Mouse (Mus musculus) cerebellum, adult (tissue): ENCODE results near the gene Myo3b.

Experiments
- ATAC-seq: cut with Nextera tagmentation; 2 replicates; pipeline ENCODE4 v1.9.2; 2017; ENCODE audit warnings: mild to moderate bottlenecking, moderate library complexity, mixed read lengths; ENCODE audit not compliant: insufficient number of reproducible peaks, low FRiP score, low TSS enrichment

The Myo3b gene

DNA sequence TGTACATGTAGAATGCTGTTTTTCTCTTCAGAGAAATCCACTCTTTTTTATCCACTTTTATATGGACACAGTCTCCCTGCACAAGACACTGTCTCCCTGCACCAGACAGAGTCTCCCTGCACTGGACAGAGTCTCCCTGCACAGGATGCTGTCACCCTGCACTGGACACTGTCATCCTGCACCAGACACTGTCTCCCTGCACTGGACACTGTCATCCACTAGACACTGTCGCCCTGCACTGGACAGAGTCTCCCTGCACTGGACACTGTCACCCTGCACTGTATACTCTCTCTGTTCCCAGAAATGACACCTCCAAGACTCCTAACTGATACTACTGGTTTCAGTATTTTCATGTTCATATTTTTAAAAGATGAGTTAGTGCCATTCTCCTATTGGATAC, 375.5 kb downstream of the Myo3b start:
- ATAC-seq = no peak

DNA sequence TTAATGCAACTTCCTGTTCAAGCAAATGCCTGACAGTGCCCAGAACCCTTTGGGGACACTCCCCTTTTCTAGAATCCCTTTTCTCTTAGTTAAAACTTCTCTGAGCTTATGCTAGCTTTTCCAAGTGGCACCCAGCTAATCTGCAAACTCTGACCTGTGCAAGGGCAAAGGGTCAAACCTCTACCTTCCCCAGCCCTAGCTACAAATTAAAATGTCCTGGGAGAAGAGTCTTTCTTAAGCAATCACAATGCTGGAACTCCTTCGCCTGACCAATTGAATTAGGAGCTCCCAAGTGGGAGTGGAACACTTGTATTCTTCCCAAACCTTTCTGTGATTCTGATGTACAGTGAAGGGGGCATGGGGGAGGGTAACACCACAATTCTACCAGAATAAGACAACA, 376.6 kb downstream of the Myo3b start:
- no peak for ATAC-seq

DNA sequence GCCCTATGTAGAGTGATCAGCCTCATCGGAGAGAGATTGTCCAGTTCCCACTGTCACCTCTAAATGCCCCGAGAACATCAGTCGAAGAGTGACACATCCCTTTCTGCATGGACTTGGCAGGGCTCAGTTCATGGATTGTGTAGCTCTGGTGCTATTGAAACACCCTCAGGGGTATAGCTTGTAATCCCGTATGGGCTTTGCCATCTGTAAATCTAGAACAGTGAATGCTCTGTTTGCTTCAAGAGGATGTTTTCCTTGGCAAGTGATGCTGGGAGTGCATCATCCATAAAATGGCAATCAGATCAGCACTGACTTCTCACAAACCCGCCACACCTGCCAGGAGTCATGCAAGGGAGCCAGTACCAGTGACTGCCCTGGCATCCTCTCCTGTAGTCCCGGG, 380.4 kb downstream of the Myo3b start:
- no peak for ATAC-seq

DNA sequence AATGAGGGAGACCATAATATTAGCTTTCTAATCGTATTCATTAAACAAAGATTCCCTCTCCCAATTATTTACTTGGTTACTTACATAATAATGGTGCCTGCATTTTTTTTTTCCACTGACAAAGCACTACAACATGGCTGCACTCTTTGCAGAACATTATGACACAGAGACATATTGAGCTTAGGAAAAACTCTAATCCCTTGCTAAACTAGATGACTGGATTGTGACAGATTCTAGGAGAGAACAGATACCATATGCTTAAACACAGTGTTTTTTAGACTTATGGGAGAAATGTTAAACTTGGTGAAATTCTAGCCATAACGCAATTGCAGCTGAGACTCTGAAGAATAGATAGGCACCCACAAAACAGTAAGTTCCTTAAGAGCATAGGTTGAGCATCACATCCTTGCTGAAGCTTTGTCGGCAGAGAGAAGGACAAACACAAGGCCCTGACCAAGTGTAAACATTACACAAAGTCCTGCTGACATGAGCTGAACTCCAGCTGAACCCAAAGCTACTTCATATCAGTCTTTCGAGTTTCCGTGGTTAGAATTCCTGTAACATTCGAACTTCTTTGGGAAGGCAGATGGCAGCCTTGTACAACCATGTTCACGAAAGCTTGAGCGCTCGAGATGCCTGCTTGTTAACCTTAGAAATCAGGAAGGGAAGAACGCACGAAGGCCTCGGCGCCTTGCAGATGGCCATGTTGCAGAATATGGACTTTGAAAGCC, 382.4 kb downstream of the Myo3b start:
- no peak for ATAC-seq

DNA sequence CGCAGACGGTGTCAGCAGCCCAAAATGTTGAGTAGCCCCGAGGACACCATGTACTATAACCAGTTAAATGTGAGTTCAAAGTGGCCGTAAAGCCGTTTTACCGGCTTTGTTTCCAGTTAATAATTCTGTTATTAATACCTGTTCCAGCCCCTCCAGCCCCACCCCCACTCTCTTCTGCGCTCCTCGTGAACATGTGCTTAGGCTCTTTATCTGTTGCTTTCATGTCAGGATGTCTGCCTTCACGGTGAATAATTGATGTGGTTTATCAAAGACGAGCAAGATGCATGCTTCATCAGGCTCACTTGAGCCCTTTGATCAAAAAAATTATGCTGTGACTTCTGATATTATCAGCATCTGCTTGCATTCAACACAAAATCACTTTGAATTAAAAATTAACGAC, 386.7 kb downstream of the Myo3b start:
- ATAC-seq = no peak

- ATAC-seq = no peak
Observed at GRCm38 (mm10) chr2:70443035-70443434, 404.1 kb downstream of the Myo3b start.

GRCm38 (mm10) chr2:70444141-70444540, 405.2 kb downstream of the Myo3b start:
- ATAC-seq = peak; percentile 56; the same call in 1 of the 2 replicates

DNA sequence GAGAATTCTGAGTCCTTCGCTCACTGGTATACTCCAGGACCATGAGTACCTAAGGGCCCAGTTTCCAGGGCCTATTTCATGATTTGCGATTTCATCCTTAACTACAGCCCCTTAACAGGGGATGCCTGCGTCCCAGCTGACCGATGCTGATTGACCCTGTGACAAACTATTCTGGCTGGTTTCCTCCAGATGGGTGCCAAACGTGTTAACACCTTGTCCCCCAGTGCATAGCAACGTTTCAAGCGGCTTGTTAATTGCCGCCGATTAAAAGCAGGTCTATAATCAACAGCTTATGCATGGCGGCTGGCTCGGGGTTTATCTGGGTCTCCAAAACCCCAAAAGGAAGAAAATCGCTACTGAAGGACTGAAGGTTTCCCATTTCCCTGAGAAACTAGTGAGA, 417.3 kb downstream of the Myo3b start:
- no peak for ATAC-seq

DNA sequence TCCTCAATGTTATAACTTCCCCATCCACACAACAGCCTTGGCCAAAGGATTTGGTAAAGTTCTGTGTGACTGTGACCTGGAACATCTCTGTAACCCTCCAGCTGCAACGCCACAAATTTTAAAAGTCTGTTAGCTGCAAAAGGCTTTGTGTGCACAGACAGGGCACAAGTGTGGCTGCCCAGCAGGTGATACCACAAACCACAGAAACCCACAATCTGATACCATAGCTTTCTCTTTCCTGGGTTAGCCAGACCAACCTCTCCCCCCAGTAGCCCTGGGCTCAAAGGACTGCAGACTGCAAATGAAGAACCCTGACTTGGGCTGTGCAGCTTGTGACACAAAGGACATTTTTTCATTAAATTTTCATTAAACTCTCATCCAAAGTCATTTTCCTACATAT, 424.7 kb downstream of the Myo3b start:
- ATAC-seq = no peak

GRCm38 (mm10) chr2:70471136-70471535, 432.2 kb downstream of the Myo3b start:
- no peak for ATAC-seq

DNA sequence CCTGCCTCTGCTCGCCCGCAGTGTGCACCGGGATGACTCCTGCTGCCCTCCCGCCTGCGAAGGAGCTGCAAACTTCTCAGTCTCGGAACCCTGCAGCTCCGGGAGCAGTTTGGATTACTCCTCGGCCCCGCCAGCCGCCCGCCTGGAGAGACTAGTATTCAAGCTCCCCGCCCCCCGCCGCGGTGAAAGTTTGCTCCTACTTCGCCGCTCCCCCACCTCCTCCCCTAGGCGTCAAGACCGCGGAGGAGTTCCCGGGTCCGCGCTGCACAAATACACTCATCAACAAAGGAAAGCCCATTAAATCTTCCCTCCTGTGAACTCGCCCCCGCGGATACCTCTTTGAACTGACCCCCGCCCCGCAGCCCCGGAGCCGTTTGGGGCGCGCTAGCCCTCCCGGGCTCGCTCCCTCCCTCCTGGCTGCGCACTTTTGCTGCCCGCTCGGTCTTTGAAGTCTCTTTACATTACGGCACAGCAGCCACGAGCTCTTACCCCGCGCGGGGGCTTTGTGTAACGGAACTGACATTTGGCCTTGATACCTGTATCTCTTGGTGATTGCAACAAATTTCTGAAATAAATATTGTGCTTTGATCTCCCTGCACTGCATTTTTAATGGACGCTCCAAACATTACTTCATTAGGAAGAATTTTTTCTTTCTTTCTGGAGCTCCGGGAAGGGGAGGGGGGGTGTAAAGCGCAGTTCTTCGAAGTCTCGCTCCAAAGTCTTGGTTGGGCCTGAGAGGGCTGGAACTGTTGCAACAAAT, 433.1 kb downstream of the Myo3b start:
- no peak for ATAC-seq
